Mouse (Mus musculus) spleen, adult 12 weeks (tissue): Measurements from ENCODE around the gene Gm6710.
"Not testable (repeated sequence)": the region's sequence is repeated elsewhere in the genome, so short reads cannot be mapped to it uniquely, and the experiment has no call there.

Experiments used
- DNase-seq: peaks from one replicate; pipeline ENCODE4 v3.0.0; 2022; ENCODE audit warnings: low spot score

Gm6710 gene

GRCm38 (mm10) chr2:175869024-175869423, at the start of gene Gm6710:
Gene Gm6710 (plus strand): TSS chr2:175869219.
- DNase-seq = not testable (repeated sequence)
